Mouse (Mus musculus): ENCODE measurements around the gene E2f4. TPM values are rescaled to one million over a fixed set of nuclear protein-coding genes. Genes with fewer than 3 reads are reported as not detected.

Gene E2f4
- polyA plus RNA-seq, 1 experiment from 2014 or later, result 117 TPM

GRCm38 (mm10) chr8:105343791-105344574 is 46.5 kb downstream of the E2f4 start:
- Histone ChIP-seq H3K9me3 (ENCODE audit: control insufficient read depth, low read length) (no peaks in the 10 kb centered on the region), H3K4me2 (replicated peaks; ENCODE audit: low read depth, low read length) (no peak overlapping the region), H3K27ac (ENCODE audit: low read depth, low read length) (no peak overlapping the region), H3K4me3 (ENCODE audit: low read length) (no peak overlapping the region), H3K36me3 (ENCODE audit: control insufficient read depth, insufficient read depth, low read length) (no peaks in the 10 kb centered on the region), H3K4me1 (ENCODE audit: control insufficient read depth, insufficient read depth, low read length) (peaks cover 37% of the 10 kb centered on the region), H3K9ac (ENCODE audit: low read depth, low read length) (no peak overlapping the region), H3K27me3 (ENCODE audit: control insufficient read depth, insufficient read depth, low read length) (no peaks in the 10 kb centered on the region)
- no peak for ATAC-seq (ENCODE audit: low FRiP score, low TSS enrichment)
- WGBS, result 70% methylated on average over 8 of the region's 8 CpGs

- no peaks in the 10 kb centered on the region for H3K27me3 ChIP-seq (ENCODE audit: control insufficient read depth, insufficient read depth, low read length)
- peak overlapping the region; percentile 92 for H3K4me2 ChIP-seq (replicated peaks; ENCODE audit: low read depth, low read length)
- H3K4me3 ChIP-seq (ENCODE audit: low read length), result peak overlapping the region; percentile 3; the same call in 1 of the 2 replicates
- no peak for ATAC-seq (ENCODE audit: low FRiP score, low TSS enrichment)
- H3K9ac ChIP-seq (ENCODE audit: low read depth, low read length), result no peak overlapping the region; the same call in 1 of the 2 replicates
- no peak overlapping the region; the same call in 1 of the 2 replicates for H3K27ac ChIP-seq (ENCODE audit: low read depth, low read length)
- peaks cover 37% of the 10 kb centered on the region for H3K4me1 ChIP-seq (ENCODE audit: control insufficient read depth, insufficient read depth, low read length)
- WGBS, result 41% methylated on average over 7 of the region's 7 CpGs
- no peaks in the 10 kb centered on the region for H3K36me3 ChIP-seq (ENCODE audit: control insufficient read depth, insufficient read depth, low read length)
- H3K9me3 ChIP-seq (ENCODE audit: control insufficient read depth, low read length), result no peaks in the 10 kb centered on the region
These were observed 47.9 kb downstream of the E2f4 start for GRCm38 (mm10) chr8:105345061-105345975.

- H3K4me3 ChIP-seq (ENCODE audit: low read length), result peak overlapping the region; percentile 79
- peak overlapping the region; percentile 74 for H3K9ac ChIP-seq (ENCODE audit: low read depth, low read length)
- H3K4me2 ChIP-seq (replicated peaks; ENCODE audit: low read depth, low read length), result peak overlapping the region; percentile 92
- peak; percentile 41 for ATAC-seq (ENCODE audit: low FRiP score, low TSS enrichment)
- H3K4me1 ChIP-seq (ENCODE audit: control insufficient read depth, insufficient read depth, low read length), result peaks cover 27% of the 10 kb centered on the region
- no peaks in the 10 kb centered on the region for H3K9me3 ChIP-seq (ENCODE audit: control insufficient read depth, low read length)
- peak overlapping the region; percentile 84 for H3K27ac ChIP-seq (ENCODE audit: low read depth, low read length)
- no peaks in the 10 kb centered on the region for H3K36me3 ChIP-seq (ENCODE audit: control insufficient read depth, insufficient read depth, low read length)
- WGBS, result 1% methylated on average over 28 of the region's 34 CpGs
- H3K27me3 ChIP-seq (ENCODE audit: control insufficient read depth, insufficient read depth, low read length), result no peaks in the 10 kb centered on the region
These were observed 49.4 kb downstream of the E2f4 start for GRCm38 (mm10) chr8:105346611-105347427.

- H3K4me1 ChIP-seq (ENCODE audit: control insufficient read depth, insufficient read depth, low read length), result peaks cover 27% of the 10 kb centered on the region
- H3K27ac ChIP-seq (ENCODE audit: low read depth, low read length), result peak within 1 kb of the TSS; percentile 84
- H3K27me3 ChIP-seq (ENCODE audit: control insufficient read depth, insufficient read depth, low read length), result no peaks in the 10 kb centered on the region
- H3K4me3 ChIP-seq (ENCODE audit: low read length), result peak within 1 kb of the TSS; percentile 79
- H3K36me3 ChIP-seq (ENCODE audit: control insufficient read depth, insufficient read depth, low read length), result no peaks in the 10 kb centered on the region
- peak within 1 kb of the TSS; percentile 74 for H3K9ac ChIP-seq (ENCODE audit: low read depth, low read length)
- peak within 1 kb of the TSS; percentile 92 for H3K4me2 ChIP-seq (replicated peaks; ENCODE audit: low read depth, low read length)
- peak; percentile 91 for ATAC-seq (ENCODE audit: low FRiP score, low TSS enrichment)
- WGBS, result under 1% methylated on average over 53 of the region's 53 CpGs
- H3K9me3 ChIP-seq (ENCODE audit: control insufficient read depth, low read length), result no peaks in the 10 kb centered on the region
These were observed 50.2 kb downstream of the E2f4 start, which contains the start of gene Fhod1 for GRCm38 (mm10) chr8:105347428-105348221. Gene Fhod1 (minus strand): TSS chr8:105347953.

GRCm38 (mm10) chr8:105348450-105349095 is 51.1 kb downstream of the E2f4 start, which contains the start of gene Slc9a5:
Gene Slc9a5 (plus strand): TSS chr8:105348843.
- ATAC-seq (ENCODE audit: low FRiP score, low TSS enrichment), result peak; percentile 10; the same call in 1 of the 2 replicates
- WGBS, result under 1% methylated on average over 34 of the region's 34 CpGs

GRCm38 (mm10) chr8:105349096-105349771 is 51.8 kb downstream of the E2f4 start:
- Histone ChIP-seq H3K4me2 (replicated peaks; ENCODE audit: low read depth, low read length) (peak overlapping the region; percentile 92), H3K4me3 (ENCODE audit: low read length) (peak overlapping the region; percentile 79), H3K27me3 (ENCODE audit: control insufficient read depth, insufficient read depth, low read length) (no peaks in the 10 kb centered on the region), H3K27ac (ENCODE audit: low read depth, low read length) (peak overlapping the region; percentile 37; the same call in 1 of the 2 replicates), H3K4me1 (ENCODE audit: control insufficient read depth, insufficient read depth, low read length) (peaks cover 27% of the 10 kb centered on the region), H3K9ac (ENCODE audit: low read depth, low read length) (peak overlapping the region; percentile 67), H3K9me3 (ENCODE audit: control insufficient read depth, low read length) (no peaks in the 10 kb centered on the region), H3K36me3 (ENCODE audit: control insufficient read depth, insufficient read depth, low read length) (no peaks in the 10 kb centered on the region)
- under 1% methylated on average over 43 of the region's 48 CpGs for WGBS
- peak; percentile 5; the same call in 1 of the 2 replicates for ATAC-seq (ENCODE audit: low FRiP score, low TSS enrichment)

More at GRCm38 (mm10) chr8:105348450-105349095, 51.1 kb downstream of the E2f4 start, which contains the start of gene Slc9a5:
- no peaks in the 10 kb centered on the region for H3K27me3 ChIP-seq (ENCODE audit: control insufficient read depth, insufficient read depth, low read length)
- peak within 1 kb of the TSS; percentile 74 for H3K9ac ChIP-seq (ENCODE audit: low read depth, low read length)
- H3K4me3 ChIP-seq (ENCODE audit: low read length), result peak within 1 kb of the TSS; percentile 79
- H3K4me2 ChIP-seq (replicated peaks; ENCODE audit: low read depth, low read length), result peak within 1 kb of the TSS; percentile 92
- peak within 1 kb of the TSS; percentile 84; the same call in 1 of the 2 replicates for H3K27ac ChIP-seq (ENCODE audit: low read depth, low read length)
- H3K36me3 ChIP-seq (ENCODE audit: control insufficient read depth, insufficient read depth, low read length), result no peaks in the 10 kb centered on the region
- peaks cover 27% of the 10 kb centered on the region for H3K4me1 ChIP-seq (ENCODE audit: control insufficient read depth, insufficient read depth, low read length)
- H3K9me3 ChIP-seq (ENCODE audit: control insufficient read depth, low read length), result no peaks in the 10 kb centered on the region

GRCm38 (mm10) chr8:105350186-105350585 is 52.7 kb downstream of the E2f4 start:
- no peaks in the 10 kb centered on the region for H3K36me3 ChIP-seq (ENCODE audit: control insufficient read depth, insufficient read depth, low read length)
- no peak overlapping the region for H3K9ac ChIP-seq (ENCODE audit: low read depth, low read length)
- WGBS, result 49% methylated on average over 7 of the region's 7 CpGs
- no peak overlapping the region for H3K4me3 ChIP-seq (ENCODE audit: low read length)
- no peaks in the 10 kb centered on the region for H3K27me3 ChIP-seq (ENCODE audit: control insufficient read depth, insufficient read depth, low read length)
- H3K4me1 ChIP-seq (ENCODE audit: control insufficient read depth, insufficient read depth, low read length), result peaks cover 26% of the 10 kb centered on the region
- no peak for ATAC-seq (ENCODE audit: low FRiP score, low TSS enrichment)
- H3K4me2 ChIP-seq (replicated peaks; ENCODE audit: low read depth, low read length), result peak overlapping the region; percentile 92; the same call in 1 of the 2 replicates
- no peak overlapping the region for H3K27ac ChIP-seq (ENCODE audit: low read depth, low read length)
- H3K9me3 ChIP-seq (ENCODE audit: control insufficient read depth, low read length), result no peaks in the 10 kb centered on the region
